Mouse (Mus musculus) thymus, adult 2 months (tissue): ENCODE results near the gene Phtf2. TPM values are rescaled to one million over a fixed set of nuclear protein-coding genes. Genes with fewer than 3 reads are reported as not detected.
"Not testable (repeated sequence)": the region's sequence is repeated elsewhere in the genome, so short reads cannot be mapped to it uniquely, and the experiment has no call there.

Source experiments
- DNase-seq: peaks from one replicate; pipeline ENCODE4 v3.0.0; 2021
- H3K27ac ChIP-seq: fragments of 200-500 bp; 2 replicates; pipeline ENCODE4 v1.5.1; 2012; ENCODE audit warnings: low read length, control low read depth; ENCODE audit not compliant: control insufficient read depth, insufficient read depth
- H3K27me3 ChIP-seq: fragments of 200-500 bp; 2 replicates; pipeline ENCODE4 v1.6.1; 2012; ENCODE audit warnings: mild to moderate bottlenecking, low read length, moderate library complexity, mixed read lengths; ENCODE audit not compliant: control insufficient read depth, insufficient read depth
- H3K36me3 ChIP-seq: fragments of 200-500 bp; 2 replicates; pipeline ENCODE4 v1.6.1; 2012; ENCODE audit warnings: mild to moderate bottlenecking, low read length, moderate library complexity; ENCODE audit not compliant: control insufficient read depth, insufficient read depth
- H3K4me1 ChIP-seq: fragments of 200-500 bp; replicated peaks from 2 replicates; pipeline ENCODE4 v1.6.1; 2012; ENCODE audit warnings: low read length; ENCODE audit not compliant: control insufficient read depth, insufficient read depth
- H3K4me3 ChIP-seq: fragments of 200-500 bp; 2 replicates; pipeline ENCODE4 v1.5.1; 2012; ENCODE audit warnings: mild to moderate bottlenecking, low read length, control low read depth, moderate library complexity; ENCODE audit not compliant: control insufficient read depth, insufficient read depth
- CTCF ChIP-seq: fragments of 200-500 bp; IDR thresholded peaks from 2 replicates; pipeline ENCODE4 v1.5.1; 2012; ENCODE audit warnings: mild to moderate bottlenecking, control low read depth, low read length, moderate library complexity, borderline replicate concordance; ENCODE audit not compliant: control insufficient read depth, poor library complexity, insufficient read depth; ENCODE audit errors: extremely low read depth
- POLR2A ChIP-seq: fragments of 200-500 bp; IDR thresholded peaks from 2 replicates; pipeline ENCODE4 v1.6.1; 2012; ENCODE audit warnings: mild to moderate bottlenecking, low read length, control low read depth, moderate library complexity; ENCODE audit not compliant: control insufficient read depth, poor library complexity, insufficient read depth; ENCODE audit errors: extremely low read depth
- WGBS: fragments of 180-500 bp; shearing (Covaris S2); methylation state at CpG from one replicate; pipeline ENCODE4 v1.1.7; 2018; 5-methylcytosine and 5-hydroxymethylcytosine counted together
- polyA plus RNA-seq: library from polyadenylated mRNA; depleted of rRNA; stranded (reverse); fragments of >200 nt; gene quantifications from 2 replicates; pipeline ENCODE4 v1.2.3, GENCODE M21; 2012

The Phtf2 gene
- polyA plus RNA-seq, 1 experiment: 4.5 TPM

- no peaks in the 10 kb centered on the region for H3K27me3 ChIP-seq
- H3K4me1 ChIP-seq: no peaks in the 10 kb centered on the region
- TF ChIP-seq CTCF (no peak), POLR2A (no peak)
- no peak for DNase-seq
- no peak overlapping the region for H3K27ac ChIP-seq
- WGBS: 98% methylated on average over 1 of the region's 1 CpGs
- no peak overlapping the region for H3K4me3 ChIP-seq
- H3K36me3 ChIP-seq: peaks cover 3% of the 10 kb centered on the region; the same call in 1 of the 2 replicates
These were observed 100.8 kb downstream of the Phtf2 start for GRCm38 (mm10) chr5:20781116-20781515.

GRCm38 (mm10) chr5:20779191-20779590 lies 102.7 kb downstream of the Phtf2 start:
- Histone ChIP-seq H3K27me3 (no peaks in the 10 kb centered on the region), H3K27ac (no peak overlapping the region), H3K4me3 (no peak overlapping the region), H3K4me1 (no peaks in the 10 kb centered on the region), H3K36me3 (peaks cover 3% of the 10 kb centered on the region; the same call in 1 of the 2 replicates)
- 90% methylated on average over 2 of the region's 2 CpGs for WGBS
- no peak for DNase-seq
- TF ChIP-seq POLR2A: no peak
- no peak for TF ChIP-seq CTCF

- no peak overlapping the region for H3K4me3 ChIP-seq
- TF ChIP-seq CTCF (no peak), POLR2A (no peak)
- DNase-seq: no peak
- no peak overlapping the region for H3K27ac ChIP-seq
- 87% methylated on average over 8 of the region's 8 CpGs for WGBS
- H3K36me3 ChIP-seq: peaks cover 3% of the 10 kb centered on the region; the same call in 1 of the 2 replicates
- H3K27me3 ChIP-seq: no peaks in the 10 kb centered on the region
- no peaks in the 10 kb centered on the region for H3K4me1 ChIP-seq
These were observed 103.5 kb downstream of the Phtf2 start for GRCm38 (mm10) chr5:20778274-20778984.

GRCm38 (mm10) chr5:20773341-20773740 lies 108.6 kb downstream of the Phtf2 start:
- Histone ChIP-seq H3K36me3 (peaks cover 14% of the 10 kb centered on the region; the same call in 1 of the 2 replicates), H3K4me3 (no peak overlapping the region), H3K27me3 (no peaks in the 10 kb centered on the region), H3K4me1 (no peaks in the 10 kb centered on the region; the same call in 1 of the 2 replicates), H3K27ac (no peak overlapping the region)
- WGBS: 83% methylated on average over 3 of the region's 3 CpGs
- no peak for TF ChIP-seq POLR2A
- no peak for TF ChIP-seq CTCF
- DNase-seq: peak; percentile 30

GRCm38 (mm10) chr5:20765365-20765920 lies 116.5 kb downstream of the Phtf2 start:
- H3K4me3 ChIP-seq: no peak overlapping the region
- 96% methylated on average over 7 of the region's 7 CpGs for WGBS
- H3K4me1 ChIP-seq: no peaks in the 10 kb centered on the region
- no peak for TF ChIP-seq POLR2A
- no peak for TF ChIP-seq CTCF
- no peaks in the 10 kb centered on the region for H3K27me3 ChIP-seq
- no peak overlapping the region for H3K27ac ChIP-seq
- DNase-seq: no peak
- H3K36me3 ChIP-seq: peaks cover 9% of the 10 kb centered on the region

GRCm38 (mm10) chr5:20762441-20762840 lies 119.5 kb downstream of the Phtf2 start:
- not testable (repeated sequence) for H3K4me1 ChIP-seq, DNase-seq, H3K36me3 ChIP-seq, H3K4me3 ChIP-seq, H3K27ac ChIP-seq, H3K27me3 ChIP-seq
- WGBS: 97% methylated on average over 3 of the region's 3 CpGs
